Mouse (Mus musculus) liver, embryonic 16.5 days (tissue): ENCODE measurements around the gene Praf2. TPM values are rescaled to one million over a fixed set of nuclear protein-coding genes. Genes with fewer than 3 reads are reported as not detected.

Experiments
- ATAC-seq: fragments of 200-750 bp; cut with Nextera tagmentation; 2 replicates; pipeline ENCODE4 v1.8.0; 2017; ENCODE audit warnings: low read depth, mild to moderate bottlenecking, moderate number of reproducible peaks, moderate library complexity
- H3K27ac ChIP-seq: fragments of 300-500 bp; sonication (generic); 2 replicates; pipeline ENCODE4 v1.5.1; 2014; ENCODE audit warnings: mild to moderate bottlenecking, low read length
- H3K27me3 ChIP-seq: fragments of 300-500 bp; sonication (generic); 2 replicates; pipeline ENCODE4 v1.6.1; 2014; ENCODE audit warnings: low read depth, low read length, mixed read lengths; ENCODE audit not compliant: control insufficient read depth, insufficient read depth
- H3K36me3 ChIP-seq: fragments of 300-500 bp; sonication (generic); 2 replicates; pipeline ENCODE4 v1.6.1; 2014; ENCODE audit warnings: mild to moderate bottlenecking; ENCODE audit not compliant: control insufficient read depth, insufficient read depth
- H3K4me1 ChIP-seq: fragments of 300-500 bp; sonication (generic); 2 replicates; pipeline ENCODE4 v1.6.1; 2014; ENCODE audit warnings: low read depth, low read length, mixed read lengths; ENCODE audit not compliant: control insufficient read depth
- H3K4me2 ChIP-seq: fragments of 300-500 bp; sonication (generic); 2 replicates; pipeline ENCODE4 v1.6.1; 2014; ENCODE audit warnings: low read depth, low read length, mixed read lengths
- H3K4me3 ChIP-seq: fragments of 300-500 bp; sonication (generic); 2 replicates; pipeline ENCODE4 v1.5.1; 2014; ENCODE audit warnings: low read depth, mild to moderate bottlenecking, low read length
- H3K9ac ChIP-seq: fragments of 300-500 bp; sonication (generic); 2 replicates; pipeline ENCODE4 v1.6.1; 2014; ENCODE audit warnings: low read depth, low read length
- H3K9me3 ChIP-seq: fragments of 300-500 bp; sonication (generic); replicated peaks from 2 replicates; pipeline ENCODE4 v1.6.1; 2016; ENCODE audit warnings: low read length; ENCODE audit not compliant: control insufficient read depth
- WGBS: fragments of 180-500 bp; shearing (Covaris S2); extraction: QIAGEN DNeasy Blood & Tissue Kit; methylation state at CpG from one replicate; pipeline ENCODE4 v1.1.7; 2014; ENCODE audit not compliant: insufficient replicate concordance; 5-methylcytosine and 5-hydroxymethylcytosine counted together
- polyA plus RNA-seq: library from polyadenylated mRNA; unstranded; fragments of >200 nt; fragmentation: Nextera tagmentation; extraction: Ambion mirVana; gene quantifications from 2 replicates; pipeline ENCODE4 v1.2.1, GENCODE M21; 2015

Gene Praf2
- polyA plus RNA-seq, 1 experiment from 2014 or later: 6.0 TPM

GRCm38 (mm10) chrX:7765281-7765670 lies 37.0 kb downstream of the Praf2 start:
- no peak overlapping the region; the same call in 1 of the 2 replicates for H3K27ac ChIP-seq

GRCm38 (mm10) chrX:7765764-7766163 lies 37.5 kb downstream of the Praf2 start:
- WGBS: 13% methylated on average over 11 of the region's 11 CpGs
- Histone ChIP-seq H3K9ac (no peak overlapping the region; the same call in 1 of the 2 replicates), H3K36me3 (no peaks in the 10 kb centered on the region; the same call in 1 of the 2 replicates), H3K27ac (peak overlapping the region; percentile 24), H3K4me1 (peaks cover 25% of the 10 kb centered on the region), H3K9me3 (no peaks in the 10 kb centered on the region; the same call in 1 of the 2 replicates), H3K4me3 (peak overlapping the region; percentile 31), H3K4me2 (peak overlapping the region; percentile 52), H3K27me3 (no peaks in the 10 kb centered on the region)
- ATAC-seq: peak; percentile 50

More at GRCm38 (mm10) chrX:7765281-7765670, 37.0 kb downstream of the Praf2 start:
- Histone ChIP-seq H3K4me1 (peaks cover 25% of the 10 kb centered on the region), H3K27me3 (no peaks in the 10 kb centered on the region), H3K4me2 (peak overlapping the region; percentile 77), H3K9ac (no peak overlapping the region; the same call in 1 of the 2 replicates), H3K9me3 (no peaks in the 10 kb centered on the region; the same call in 1 of the 2 replicates), H3K36me3 (no peaks in the 10 kb centered on the region), H3K4me3 (peak overlapping the region; percentile 31)
- ATAC-seq: no peak
- 33% methylated on average over 13 of the region's 13 CpGs for WGBS

DNA sequence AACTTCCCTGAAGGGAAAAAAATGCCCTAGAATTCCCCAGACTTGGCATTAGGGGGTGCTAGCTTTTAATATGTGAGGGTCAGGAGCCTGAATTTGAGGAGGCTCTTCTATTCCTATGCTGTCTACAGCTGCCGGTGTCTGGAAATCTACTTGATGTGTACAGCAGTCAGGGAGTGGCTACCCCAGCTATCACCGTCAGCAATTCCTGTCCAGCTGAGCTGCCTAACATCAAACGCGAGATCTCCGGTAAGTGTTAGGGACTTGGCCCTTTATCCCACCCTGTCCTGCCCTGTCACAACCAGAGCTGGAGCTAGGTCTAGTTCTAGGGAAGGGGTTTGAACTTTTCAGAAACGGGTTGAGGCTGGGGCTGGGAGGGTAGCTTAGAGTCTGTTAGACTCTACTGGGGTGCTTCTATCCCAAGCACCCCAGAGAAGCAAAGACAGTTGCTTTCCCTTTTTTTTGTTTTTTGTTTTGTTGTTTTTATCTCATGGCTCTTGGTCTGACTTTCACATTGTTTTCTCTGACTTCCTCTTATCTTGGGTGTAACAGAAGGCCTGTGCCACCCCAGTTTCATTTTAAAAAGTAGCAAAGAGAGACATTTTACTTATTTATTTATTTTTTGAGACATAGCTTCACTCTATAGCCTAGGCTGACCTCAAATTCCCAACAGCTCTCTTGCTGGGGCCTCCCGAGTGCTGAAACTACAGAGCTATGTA lies 41.2 kb downstream of the Praf2 start:
- H3K4me3 ChIP-seq: no peak overlapping the region
- H3K9me3 ChIP-seq: no peaks in the 10 kb centered on the region
- ATAC-seq: peak; percentile 53
- H3K4me2 ChIP-seq: no peak overlapping the region
- peaks cover 14% of the 10 kb centered on the region for H3K4me1 ChIP-seq
- 41% methylated on average over 7 of the region's 7 CpGs for WGBS
- peaks cover 3% of the 10 kb centered on the region; the same call in 1 of the 2 replicates for H3K36me3 ChIP-seq
- H3K9ac ChIP-seq: no peak overlapping the region
- H3K27me3 ChIP-seq: no peaks in the 10 kb centered on the region
- peak overlapping the region; percentile 37; the same call in 1 of the 2 replicates for H3K27ac ChIP-seq

- Histone ChIP-seq H3K4me3 (no peak overlapping the region), H3K4me1 (peaks cover 4% of the 10 kb centered on the region), H3K9me3 (no peaks in the 10 kb centered on the region), H3K9ac (no peak overlapping the region), H3K36me3 (peaks cover 3% of the 10 kb centered on the region; the same call in 1 of the 2 replicates), H3K4me2 (no peak overlapping the region), H3K27me3 (no peaks in the 10 kb centered on the region), H3K27ac (no peak overlapping the region)
- 40% methylated on average over 2 of the region's 2 CpGs for WGBS
- ATAC-seq: no peak
These were observed 44.5 kb downstream of the Praf2 start for GRCm38 (mm10) chrX:7772766-7773165.

GRCm38 (mm10) chrX:7775501-7776205 lies 47.4 kb downstream of the Praf2 start:
- Histone ChIP-seq H3K36me3 (peaks cover 3% of the 10 kb centered on the region; the same call in 1 of the 2 replicates), H3K4me1 (peaks cover 13% of the 10 kb centered on the region), H3K9ac (no peak overlapping the region), H3K4me3 (no peak overlapping the region), H3K27ac (no peak overlapping the region), H3K9me3 (no peaks in the 10 kb centered on the region), H3K27me3 (no peaks in the 10 kb centered on the region), H3K4me2 (no peak overlapping the region)
- ATAC-seq: no peak
- 59% methylated on average over 9 of the region's 9 CpGs for WGBS

DNA sequence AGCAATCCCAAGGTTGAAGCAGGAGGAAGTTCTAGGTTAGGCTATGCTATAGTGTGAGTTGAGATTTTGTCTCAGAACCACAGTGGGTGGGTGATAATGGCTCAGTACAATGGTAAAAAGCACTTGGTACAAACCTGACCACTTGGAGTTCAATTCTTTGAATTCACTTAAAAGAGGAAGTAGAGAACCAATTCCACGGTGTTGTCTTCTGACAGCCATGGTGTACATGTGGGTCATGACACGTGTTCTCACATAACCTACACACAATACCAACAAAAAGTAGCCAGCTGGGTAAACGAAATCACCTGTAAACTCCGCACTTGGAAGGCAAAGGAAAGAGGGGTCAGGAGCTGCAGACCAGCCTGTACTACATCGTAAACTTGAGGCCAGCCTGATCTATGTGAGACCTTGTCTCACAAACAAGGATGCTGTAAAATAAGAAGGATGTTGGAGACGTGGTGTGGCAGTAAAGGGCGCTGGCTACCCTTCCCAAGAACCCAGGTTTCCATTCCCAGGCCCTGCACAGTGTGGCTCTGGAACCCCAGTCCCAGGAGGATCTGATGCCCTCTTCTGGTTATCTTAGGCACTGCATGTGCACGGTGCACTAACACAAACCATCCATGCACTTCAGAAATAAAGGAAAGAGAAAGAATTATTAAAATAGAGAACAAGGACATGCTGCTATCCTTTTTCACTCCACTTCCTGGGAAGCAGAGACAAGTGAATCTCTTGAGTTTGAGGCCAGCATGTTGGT lies 48.3 kb downstream of the Praf2 start:
- Histone ChIP-seq H3K4me3 (no peak overlapping the region), H3K36me3 (0 out of 2 replicates have a peak, but pooled peaks cover 3% of the 10 kb centered on the region), H3K27ac (peak overlapping the region; percentile 59), H3K27me3 (no peaks in the 10 kb centered on the region), H3K4me1 (peaks cover 13% of the 10 kb centered on the region), H3K9me3 (no peaks in the 10 kb centered on the region), H3K4me2 (no peak overlapping the region), H3K9ac (no peak overlapping the region)
- peak; percentile 36 for ATAC-seq
- 35% methylated on average over 8 of the region's 8 CpGs for WGBS

- peak overlapping the region; percentile 2; the same call in 1 of the 2 replicates for H3K9ac ChIP-seq
- no peak overlapping the region; the same call in 1 of the 2 replicates for H3K4me3 ChIP-seq
- H3K4me1 ChIP-seq: peaks cover 13% of the 10 kb centered on the region
- H3K36me3 ChIP-seq: 0 out of 2 replicates have a peak, but pooled peaks cover 3% of the 10 kb centered on the region
- 37% methylated on average over 7 of the region's 7 CpGs for WGBS
- H3K4me2 ChIP-seq: peak overlapping the region; percentile 55
- ATAC-seq: peak; percentile 93
- no peaks in the 10 kb centered on the region for H3K27me3 ChIP-seq
- peak overlapping the region; percentile 85 for H3K27ac ChIP-seq
- no peaks in the 10 kb centered on the region for H3K9me3 ChIP-seq
These were observed 50.4 kb downstream of the Praf2 start for GRCm38 (mm10) chrX:7778450-7779244.

DNA sequence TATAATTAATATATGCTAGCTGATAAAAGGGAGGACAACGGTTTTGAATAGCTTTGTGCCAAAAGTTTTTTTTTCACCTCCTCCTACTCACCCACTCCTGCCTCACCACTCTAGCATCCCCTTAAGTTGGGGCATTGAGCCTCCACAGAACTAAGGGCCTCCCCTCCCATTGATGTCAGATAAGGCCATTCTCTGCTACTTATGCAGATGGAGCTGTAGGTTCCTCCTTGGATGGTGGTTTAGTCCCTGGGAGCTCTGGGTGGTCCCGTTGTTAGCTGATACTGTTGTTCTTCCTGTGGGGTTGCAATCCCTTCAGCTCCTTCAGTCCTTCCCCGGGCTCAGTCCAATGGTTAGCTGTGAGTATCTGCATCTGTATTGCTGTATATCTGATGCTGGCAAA lies 51.1 kb downstream of the Praf2 start:
- peak overlapping the region; percentile 0 for H3K9ac ChIP-seq
- peak; percentile 65 for ATAC-seq
- peak overlapping the region; percentile 85 for H3K27ac ChIP-seq
- H3K36me3 ChIP-seq: 0 out of 2 replicates have a peak, but pooled peaks cover under 1% of the 10 kb centered on the region
- peak overlapping the region; percentile 15; the same call in 1 of the 2 replicates for H3K4me3 ChIP-seq
- WGBS: 17% methylated on average over 3 of the region's 3 CpGs
- peak overlapping the region; percentile 55 for H3K4me2 ChIP-seq
- H3K9me3 ChIP-seq: no peaks in the 10 kb centered on the region
- no peaks in the 10 kb centered on the region for H3K27me3 ChIP-seq
- peaks cover 13% of the 10 kb centered on the region for H3K4me1 ChIP-seq
